Mouse (Mus musculus) embryonic facial prominence, embryonic 15.5 days (tissue): Measurements from ENCODE around the gene Hhat. TPM values are rescaled to one million over a fixed set of nuclear protein-coding genes. Genes with fewer than 3 reads are reported as not detected.

ENCODE experiments used
- ATAC-seq: fragments of 200-750 bp; cut with Nextera tagmentation; 2 replicates; pipeline ENCODE4 v1.8.0; 2017; ENCODE audit warnings: low read depth, moderate TSS enrichment; ENCODE audit not compliant: insufficient number of reproducible peaks, low FRiP score, low TSS enrichment
- H3K27ac ChIP-seq: fragments of 300-500 bp; sonication (generic); replicated peaks from 2 replicates; pipeline ENCODE4 v1.5.1; 2015; ENCODE audit warnings: mild to moderate bottlenecking, inconsistent platforms
- H3K27me3 ChIP-seq: fragments of 300-500 bp; sonication (generic); 2 replicates; pipeline ENCODE4 v1.6.1; 2015; ENCODE audit warnings: inconsistent platforms
- H3K36me3 ChIP-seq: fragments of 300-500 bp; sonication (generic); 2 replicates; pipeline ENCODE4 v1.6.1; 2015; ENCODE audit warnings: mild to moderate bottlenecking, inconsistent platforms
- H3K4me1 ChIP-seq: fragments of 300-500 bp; sonication (generic); 2 replicates; pipeline ENCODE4 v1.6.1; 2015; ENCODE audit warnings: inconsistent platforms
- H3K4me2 ChIP-seq: fragments of 300-500 bp; sonication (generic); replicated peaks from 2 replicates; pipeline ENCODE4 v1.6.1; 2015; ENCODE audit warnings: mild to moderate bottlenecking, inconsistent platforms
- H3K4me3 ChIP-seq: fragments of 300-500 bp; sonication (generic); replicated peaks from 2 replicates; pipeline ENCODE4 v1.5.1; 2015; ENCODE audit warnings: mild to moderate bottlenecking, inconsistent platforms
- H3K9ac ChIP-seq: fragments of 300-500 bp; sonication (generic); 2 replicates; pipeline ENCODE4 v1.6.1; 2015; ENCODE audit warnings: inconsistent platforms
- H3K9me3 ChIP-seq: fragments of 300-500 bp; sonication (generic); replicated peaks from 2 replicates; pipeline ENCODE4 v1.6.1; 2016; ENCODE audit warnings: inconsistent platforms
- WGBS: fragments of 180-500 bp; shearing (Covaris S2); methylation state at CpG from one replicate; pipeline ENCODE4 v1.1.7; 2015; 5-methylcytosine and 5-hydroxymethylcytosine counted together
- polyA plus RNA-seq: library from polyadenylated mRNA; unstranded; fragments of >200 nt; fragmentation: Nextera tagmentation; extraction: Ambion mirVana; gene quantifications from 2 replicates; pipeline ENCODE4 v1.2.1, GENCODE M21; 2015

The Hhat gene
- polyA plus RNA-seq, 1 experiment from 2014 or later: 9.5 TPM

- H3K27me3 ChIP-seq: no peaks in the 10 kb centered on the region; the same call in 1 of the 2 replicates
- H3K9me3 ChIP-seq: no peaks in the 10 kb centered on the region
- no peak overlapping the region for H3K4me2 ChIP-seq
- peaks cover 16% of the 10 kb centered on the region for H3K4me1 ChIP-seq
- no peak overlapping the region for H3K4me3 ChIP-seq
- WGBS: 12% methylated on average over 6 of the region's 6 CpGs
- H3K27ac ChIP-seq: peak overlapping the region; percentile 88
- no peak overlapping the region for H3K9ac ChIP-seq
- peak; percentile 74; the same call in 1 of the 2 replicates for ATAC-seq
- H3K36me3 ChIP-seq: no peaks in the 10 kb centered on the region
Observed at GRCm38 (mm10) chr1:192778869-192779514, 8.0 kb upstream of the Hhat start.

GRCm38 (mm10) chr1:192778206-192778605 lies 7.2 kb upstream of the Hhat start:
- H3K4me3 ChIP-seq: no peak overlapping the region
- no peaks in the 10 kb centered on the region for H3K27me3 ChIP-seq
- H3K27ac ChIP-seq: peak overlapping the region; percentile 88
- WGBS: 75% methylated on average over 4 of the region's 4 CpGs
- no peaks in the 10 kb centered on the region for H3K36me3 ChIP-seq
- no peak overlapping the region for H3K9ac ChIP-seq
- no peak for ATAC-seq
- H3K9me3 ChIP-seq: no peaks in the 10 kb centered on the region
- H3K4me1 ChIP-seq: peaks cover 16% of the 10 kb centered on the region
- no peak overlapping the region for H3K4me2 ChIP-seq

- H3K27me3 ChIP-seq: no peaks in the 10 kb centered on the region
- H3K4me3 ChIP-seq: peak overlapping the region; percentile 70
- no peaks in the 10 kb centered on the region for H3K36me3 ChIP-seq
- peak overlapping the region; percentile 88; the same call in 1 of the 2 replicates for H3K9ac ChIP-seq
- peak overlapping the region; percentile 96 for H3K27ac ChIP-seq
- ATAC-seq: peak; percentile 81; the same call in 1 of the 2 replicates
- H3K4me2 ChIP-seq: peak overlapping the region; percentile 91
- no peaks in the 10 kb centered on the region for H3K9me3 ChIP-seq
- 13% methylated on average over 10 of the region's 10 CpGs for WGBS
- H3K4me1 ChIP-seq: peaks cover 14% of the 10 kb centered on the region; the same call in 1 of the 2 replicates
Observed at GRCm38 (mm10) chr1:192770130-192770494, 911 bp downstream of the Hhat start.

GRCm38 (mm10) chr1:192765531-192765930 lies 5.5 kb downstream of the Hhat start:
- H3K27ac ChIP-seq: no peak overlapping the region
- H3K27me3 ChIP-seq: no peaks in the 10 kb centered on the region
- H3K9me3 ChIP-seq: no peaks in the 10 kb centered on the region
- H3K4me1 ChIP-seq: peaks cover 5% of the 10 kb centered on the region; the same call in 1 of the 2 replicates
- no peak overlapping the region for H3K4me2 ChIP-seq
- no peak overlapping the region for H3K4me3 ChIP-seq
- WGBS: 32% methylated on average over 4 of the region's 4 CpGs
- H3K9ac ChIP-seq: no peak overlapping the region
- ATAC-seq: no peak
- no peaks in the 10 kb centered on the region for H3K36me3 ChIP-seq

- H3K9ac ChIP-seq: no peak overlapping the region
- no peak for ATAC-seq
- no peaks in the 10 kb centered on the region for H3K36me3 ChIP-seq
- H3K27me3 ChIP-seq: no peaks in the 10 kb centered on the region
- 0 out of 2 replicates have a peak, but pooled peaks cover under 1% of the 10 kb centered on the region for H3K4me1 ChIP-seq
- H3K4me3 ChIP-seq: no peak overlapping the region
- H3K9me3 ChIP-seq: no peaks in the 10 kb centered on the region
- 60% methylated on average over 2 of the region's 2 CpGs for WGBS
- no peak overlapping the region for H3K4me2 ChIP-seq
- no peak overlapping the region for H3K27ac ChIP-seq
Observed at GRCm38 (mm10) chr1:192764547-192764946, 6.5 kb downstream of the Hhat start.

GRCm38 (mm10) chr1:192762946-192763933 lies 7.8 kb downstream of the Hhat start:
- Histone ChIP-seq H3K4me1 (no peaks in the 10 kb centered on the region), H3K4me2 (no peak overlapping the region), H3K27me3 (no peaks in the 10 kb centered on the region), H3K4me3 (no peak overlapping the region), H3K36me3 (no peaks in the 10 kb centered on the region), H3K9ac (no peak overlapping the region), H3K9me3 (no peaks in the 10 kb centered on the region), H3K27ac (no peak overlapping the region)
- 63% methylated on average over 7 of the region's 7 CpGs for WGBS
- no peak for ATAC-seq

GRCm38 (mm10) chr1:192756674-192757073 lies 14.3 kb downstream of the Hhat start:
- no peak for ATAC-seq
- no peak overlapping the region for H3K27ac ChIP-seq

GRCm38 (mm10) chr1:192755685-192756606 lies 15.1 kb downstream of the Hhat start:
- Histone ChIP-seq H3K4me1 (peaks cover 3% of the 10 kb centered on the region; the same call in 1 of the 2 replicates), H3K4me3 (no peak overlapping the region), H3K4me2 (no peak overlapping the region), H3K36me3 (no peaks in the 10 kb centered on the region), H3K27ac (no peak overlapping the region), H3K9ac (no peak overlapping the region), H3K27me3 (no peaks in the 10 kb centered on the region), H3K9me3 (no peaks in the 10 kb centered on the region)
- ATAC-seq: no peak
- WGBS: 55% methylated on average over 13 of the region's 13 CpGs

More at GRCm38 (mm10) chr1:192756674-192757073, 14.3 kb downstream of the Hhat start:
- Histone ChIP-seq H3K27me3 (no peaks in the 10 kb centered on the region), H3K4me1 (peaks cover 3% of the 10 kb centered on the region; the same call in 1 of the 2 replicates), H3K9ac (no peak overlapping the region), H3K4me3 (no peak overlapping the region), H3K9me3 (no peaks in the 10 kb centered on the region), H3K36me3 (no peaks in the 10 kb centered on the region), H3K4me2 (no peak overlapping the region)
- WGBS: 71% methylated on average over 7 of the region's 7 CpGs

GRCm38 (mm10) chr1:192755246-192755645 lies 15.8 kb downstream of the Hhat start:
- H3K27ac ChIP-seq: no peak overlapping the region

GRCm38 (mm10) chr1:192754268-192754667 lies 16.8 kb downstream of the Hhat start:
- no peaks in the 10 kb centered on the region for H3K27me3 ChIP-seq
- 79% methylated on average over 4 of the region's 4 CpGs for WGBS
- H3K9me3 ChIP-seq: no peaks in the 10 kb centered on the region
- peaks cover 3% of the 10 kb centered on the region; the same call in 1 of the 2 replicates for H3K4me1 ChIP-seq
- no peak overlapping the region for H3K27ac ChIP-seq
- no peak for ATAC-seq
- H3K4me3 ChIP-seq: no peak overlapping the region
- H3K36me3 ChIP-seq: no peaks in the 10 kb centered on the region
- no peak overlapping the region for H3K9ac ChIP-seq
- no peak overlapping the region for H3K4me2 ChIP-seq

More at GRCm38 (mm10) chr1:192755246-192755645, 15.8 kb downstream of the Hhat start:
- Histone ChIP-seq H3K4me2 (no peak overlapping the region), H3K4me3 (no peak overlapping the region), H3K36me3 (no peaks in the 10 kb centered on the region), H3K27me3 (no peaks in the 10 kb centered on the region), H3K9me3 (no peaks in the 10 kb centered on the region), H3K9ac (no peak overlapping the region), H3K4me1 (peaks cover 3% of the 10 kb centered on the region; the same call in 1 of the 2 replicates)
- no peak for ATAC-seq
- 70% methylated on average over 13 of the region's 13 CpGs for whole genome bisulfite sequencing
